8 mouse cellular contexts compared by ENCODE assay signal in genomic region chr16:35627992-35628607, GRCm38 (mm10).
A peak's percentile ranks its signal among the peaks of the same experiment; 100 is the strongest.
DNase-seq lines count a peak whose midpoint lies in the region; ATAC-seq lines count a peak whose summit lies in the region.

No protein-coding gene starts in this region.

- DNase-seq in liver: peak; percentile 77
- DNase-seq in gastrocnemius, postnatal 25 days: peak; percentile 48
- DNase-seq in kidney, adult 18-20 months: peak; percentile 82
- peak; percentile 88 for DNase-seq in left cerebral cortex, postnatal 4 days
- DNase-seq in natural killer cell, adult 2 months (ENCODE audit: low spot score in 2 of 2): peak; percentile 22 to 36
- DNase-seq in splenic B cell, adult 2 months (ENCODE audit: low read depth, low spot score): peak; percentile 57

- no peak overlapping the region for H3K9ac ChIP-seq in liver, embryonic 12.5 days

- H3K27ac ChIP-seq in liver, embryonic 12.5 days: no peak overlapping the region

- intact Hi-C loops in left cerebral cortex, postnatal 4 days (cut with DNase I): loop anchor here (5.0 kb wide), 1 partner anchor 86 kb away; the partner anchor contains the start of gene Sema5b

- no peak overlapping the region for H3K4me3 ChIP-seq in liver, embryonic 12.5 days

- H3K9me3 ChIP-seq in liver, embryonic 12.5 days (replicated peaks): no peaks in the 10 kb centered on the region

- no peak for ATAC-seq in liver, embryonic 12.5 days
- ATAC-seq in common myeloid progenitor, adult 5-6 weeks (replicated peaks; ENCODE audit: low read depth, poor library complexity, severe bottlenecking): peak; percentile 87

- 33% methylated on average over 10 of the region's 10 CpGs for WGBS in liver, embryonic 12.5 days (ENCODE audit: insufficient replicate concordance)

- H3K4me1 ChIP-seq in liver, embryonic 12.5 days: no peaks in the 10 kb centered on the region

- no peaks in the 10 kb centered on the region for H3K36me3 ChIP-seq in liver, embryonic 12.5 days
- no peaks in the 10 kb centered on the region for H3K36me3 ChIP-seq in splenic B cell, adult 2 months (ENCODE audit: control insufficient read depth, insufficient read depth, low read length, poor library complexity, severe bottlenecking)

- peaks cover 12% of the 10 kb centered on the region; the same call in 1 of the 2 replicates for H3K27me3 ChIP-seq in liver, embryonic 12.5 days (replicated peaks)
- no peaks in the 10 kb centered on the region for H3K27me3 ChIP-seq in splenic B cell, adult 2 months (ENCODE audit: control insufficient read depth, insufficient read depth, low read length, poor library complexity, severe bottlenecking)

- no peak overlapping the region for H3K4me2 ChIP-seq in liver, embryonic 12.5 days

Comparison
In these comparisons a context has a peak if more than half of its experiments do, and no peak if none do; other contexts are left out.
1. DNase-seq: peak in every context shown above with its lines; median percentile 88 in left cerebral cortex, postnatal 4 days; 82 in kidney, adult 18-20 months; 77 in liver; 57 in splenic B cell, adult 2 months; 48 in gastrocnemius, postnatal 25 days; 29 in natural killer cell, adult 2 months.